Mouse (Mus musculus): ENCODE measurements around the gene Galnt18.

Galnt18 gene

GRCm38 (mm10) chr7:111714639-111715360 is 65.0 kb downstream of the Galnt18 start:
- no peak for DNase-seq (ENCODE audit: low read depth, low spot score)

DNA sequence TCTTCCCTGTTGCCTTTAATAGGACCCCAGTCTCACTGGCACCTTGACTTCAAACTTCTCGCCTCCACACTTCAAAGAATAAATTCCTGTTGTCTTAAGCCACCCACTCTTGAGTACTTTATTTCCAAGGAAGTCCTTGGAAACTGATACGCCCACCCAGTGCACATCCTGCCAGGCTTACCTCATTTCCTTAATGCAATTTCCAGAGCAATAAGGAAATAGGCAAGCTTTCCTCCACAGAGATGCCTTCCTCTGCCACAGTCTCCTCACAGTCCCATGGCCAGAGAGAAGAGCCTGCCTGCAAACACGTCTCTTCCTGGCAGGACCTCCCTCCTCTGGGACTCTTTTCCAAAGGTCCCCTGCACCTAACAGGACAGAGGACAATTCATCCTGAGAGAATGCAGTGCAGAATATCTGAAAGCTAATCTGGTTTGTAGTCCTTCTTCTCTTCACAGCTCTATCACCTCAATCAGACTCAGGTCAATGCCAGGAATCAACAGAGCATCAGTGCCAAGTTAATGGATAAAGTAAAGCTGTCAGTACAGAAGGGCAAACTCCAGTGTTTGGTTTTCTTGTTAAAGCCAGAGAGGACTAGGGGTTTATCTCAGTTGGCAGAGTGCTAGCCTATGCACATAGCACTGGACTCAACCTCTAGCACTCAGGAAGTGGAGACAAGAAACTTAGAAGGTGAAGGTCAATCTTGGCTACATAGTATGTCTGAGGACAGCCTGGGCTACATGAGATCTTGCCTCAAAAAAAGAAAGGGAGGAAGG is 65.8 kb downstream of the Galnt18 start:
- no peak for DNase-seq (ENCODE audit: low read depth, low spot score)

DNA sequence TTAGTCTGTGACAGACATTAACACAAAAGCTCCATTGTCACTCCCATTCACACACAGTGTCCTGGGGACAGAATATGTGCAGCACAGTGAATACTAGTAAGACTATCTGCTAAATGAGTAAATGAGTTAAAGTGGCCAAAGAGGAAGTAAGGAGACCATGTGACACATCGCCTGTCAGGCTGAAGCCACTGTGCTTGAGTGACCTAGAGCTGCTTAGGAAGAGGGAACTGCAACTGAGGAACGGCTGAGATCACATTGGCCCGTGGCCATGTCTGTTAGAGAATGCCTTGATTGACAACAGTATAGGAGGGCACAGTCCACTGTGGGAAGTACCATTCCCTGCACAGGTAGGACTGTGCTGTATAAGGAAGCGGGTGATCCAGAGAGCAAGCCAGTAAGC is 67.0 kb downstream of the Galnt18 start:
- no peak for DNase-seq (ENCODE audit: low read depth, low spot score)

GRCm38 (mm10) chr7:111711045-111711808 is 68.5 kb downstream of the Galnt18 start:
- no peak for DNase-seq (ENCODE audit: low read depth, low spot score)

- no peak for DNase-seq (ENCODE audit: low read depth, low spot score)
Observed at GRCm38 (mm10) chr7:111710311-111710710, 69.5 kb downstream of the Galnt18 start.

DNA sequence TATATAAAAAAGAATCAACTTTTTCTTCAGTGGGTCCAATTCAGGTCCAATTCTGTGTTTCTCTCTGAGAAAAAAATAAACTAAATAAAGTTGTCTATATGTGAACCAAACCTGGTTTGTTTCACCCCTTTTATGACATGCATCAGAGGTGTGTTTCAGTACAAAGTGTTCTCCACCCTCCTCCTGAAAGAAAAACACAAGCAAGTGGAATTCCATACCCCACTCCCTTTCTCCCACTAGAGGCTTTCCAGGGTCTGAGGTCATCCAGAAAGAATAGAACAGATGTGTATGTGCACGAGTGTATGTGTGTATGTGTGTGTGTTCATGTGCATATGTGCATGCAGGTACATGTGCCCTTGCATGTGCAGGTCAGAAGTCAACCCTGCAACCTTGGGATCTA is 71.2 kb downstream of the Galnt18 start:
- no peak for DNase-seq (ENCODE audit: low read depth, low spot score)

DNA sequence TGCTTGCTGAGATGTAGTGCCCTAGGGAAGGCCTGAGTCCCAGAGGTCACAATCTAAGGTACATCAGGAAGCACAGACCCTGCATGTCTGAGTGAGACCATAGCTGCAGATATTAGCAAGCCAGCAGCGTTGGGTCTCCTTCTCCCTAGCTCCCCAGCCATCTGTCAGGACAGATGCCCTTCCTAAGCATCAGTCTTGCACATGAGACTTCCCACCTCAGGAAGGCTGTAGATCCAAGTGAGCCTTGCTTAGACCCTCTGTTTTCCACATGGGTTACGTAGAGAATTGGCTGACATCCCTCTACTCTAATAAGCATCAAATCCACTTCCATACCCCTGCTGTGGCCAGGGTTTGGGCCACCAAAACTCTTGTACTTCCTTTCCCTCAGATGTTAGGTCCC is 76.8 kb downstream of the Galnt18 start:
- DNase-seq (ENCODE audit: low read depth, low spot score) = no peak

DNA sequence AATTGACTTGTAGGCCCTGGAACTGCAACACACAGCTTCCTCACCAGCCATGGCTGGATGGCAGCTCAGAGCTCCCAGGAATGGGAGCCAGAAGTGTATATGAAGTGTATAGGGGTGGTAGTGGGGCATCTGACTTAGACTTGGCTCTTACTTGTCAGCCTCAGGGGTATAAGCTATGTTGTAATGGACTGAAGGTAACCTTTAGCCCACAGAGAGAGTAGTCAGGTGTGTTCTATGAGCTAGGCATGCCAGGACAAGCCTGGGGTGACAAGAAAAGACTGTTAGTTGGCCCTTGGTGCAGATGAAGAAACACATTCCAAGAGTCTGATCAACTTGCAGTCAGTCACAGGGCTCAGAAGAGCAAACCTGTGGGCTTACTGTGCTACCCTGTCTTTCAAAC is 78.0 kb downstream of the Galnt18 start:
- DNase-seq (ENCODE audit: low read depth, low spot score) = no peak

- DNase-seq (ENCODE audit: low read depth, low spot score) = no peak
Observed at GRCm38 (mm10) chr7:111699446-111699845, 80.3 kb downstream of the Galnt18 start.

DNA sequence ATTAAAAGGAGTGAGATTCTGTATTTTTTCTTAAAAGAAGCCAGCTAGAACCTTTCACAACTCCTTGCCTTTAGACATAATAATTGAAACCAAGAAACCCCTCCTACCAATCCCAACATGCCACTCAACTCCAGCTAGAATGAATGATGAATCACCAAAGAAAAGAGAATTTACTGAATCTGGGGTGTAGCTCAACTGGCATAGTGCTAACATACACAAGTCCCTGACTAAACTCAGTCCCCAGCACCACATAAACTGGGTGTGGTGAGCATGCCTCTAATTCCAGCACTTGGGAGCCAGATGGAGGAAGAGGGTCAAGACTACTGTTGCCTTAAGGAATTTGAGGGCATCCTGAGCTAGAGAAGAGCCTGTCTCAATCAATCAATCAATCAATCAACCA is 83.6 kb downstream of the Galnt18 start:
- no peak for DNase-seq (ENCODE audit: low read depth, low spot score)

GRCm38 (mm10) chr7:111694312-111694711 is 85.5 kb downstream of the Galnt18 start:
- DNase-seq (ENCODE audit: low read depth, low spot score) = no peak

- DNase-seq (ENCODE audit: low read depth, low spot score) = no peak
Observed at GRCm38 (mm10) chr7:111692641-111693261, 87.0 kb downstream of the Galnt18 start.

DNA sequence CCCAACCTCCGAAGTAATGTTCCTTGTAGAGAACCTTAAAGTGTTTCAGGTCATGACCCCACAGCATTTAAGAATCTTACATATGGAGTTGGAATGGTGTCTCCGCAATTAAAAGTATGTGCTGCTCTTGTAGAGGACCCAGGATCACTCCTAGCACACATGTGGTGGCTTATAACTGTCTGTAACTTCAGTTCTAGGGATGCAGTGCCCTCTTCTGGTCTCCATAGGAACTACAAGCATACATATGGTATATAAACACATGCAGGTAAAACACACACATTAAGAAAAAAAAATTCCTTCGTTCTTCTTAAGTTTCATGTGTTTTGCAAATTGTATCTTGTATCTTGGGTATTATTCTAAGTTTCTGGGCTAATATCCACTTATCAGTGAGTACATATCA is 99.7 kb downstream of the Galnt18 start:
- DNase-seq (ENCODE audit: low read depth, low spot score) = no peak

DNA sequence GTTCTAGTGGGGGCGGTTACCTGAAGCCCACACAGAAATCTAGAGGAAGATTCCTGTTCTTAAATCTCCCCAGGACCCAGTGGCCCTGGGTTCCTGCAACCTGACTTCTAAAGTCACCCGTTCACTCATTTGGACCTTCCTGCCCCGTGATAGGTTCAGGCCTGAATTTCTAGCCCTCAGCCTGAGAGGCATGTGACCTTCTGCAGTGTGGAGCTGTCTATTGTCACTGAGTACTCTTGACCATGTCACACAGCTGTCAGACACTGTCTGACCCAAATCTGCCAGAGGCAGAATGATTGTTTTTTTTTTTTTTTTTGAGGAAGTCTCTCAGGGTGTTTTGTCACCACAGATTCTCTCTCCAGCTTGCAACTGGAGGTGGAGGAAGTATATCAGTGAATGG is 103.3 kb downstream of the Galnt18 start:
- no peak for DNase-seq (ENCODE audit: low read depth, low spot score)

GRCm38 (mm10) chr7:111672467-111672866 is 107.3 kb downstream of the Galnt18 start:
- no peak for DNase-seq (ENCODE audit: low read depth, low spot score)

- DNase-seq (ENCODE audit: low read depth, low spot score) = no peak
Observed at GRCm38 (mm10) chr7:111663139-111664073, 116.4 kb downstream of the Galnt18 start.

- DNase-seq (ENCODE audit: low read depth, low spot score) = no peak
Observed at GRCm38 (mm10) chr7:111658579-111658978, 121.2 kb downstream of the Galnt18 start.

GRCm38 (mm10) chr7:111655002-111655401 is 124.8 kb downstream of the Galnt18 start:
- DNase-seq (ENCODE audit: low read depth, low spot score) = no peak

DNA sequence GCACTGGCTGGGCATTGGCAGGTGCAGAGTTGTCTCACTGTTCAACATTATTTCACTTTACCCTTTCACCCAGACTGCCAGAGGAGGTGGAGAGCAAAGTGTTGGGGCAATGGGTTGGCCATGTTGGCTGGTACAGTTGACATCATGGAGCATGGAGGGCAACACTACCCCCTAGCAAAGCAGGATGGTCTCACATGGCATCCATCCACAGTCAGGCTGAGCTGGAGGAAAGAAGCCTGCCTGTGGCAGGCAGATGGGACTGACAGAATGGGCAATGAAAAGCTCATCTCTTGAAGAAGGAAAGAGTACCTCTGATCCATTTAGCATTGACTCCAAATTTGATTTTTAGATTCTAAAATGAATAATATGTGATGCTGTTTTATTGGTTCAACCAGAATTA is 125.3 kb downstream of the Galnt18 start:
- DNase-seq (ENCODE audit: low read depth, low spot score) = no peak

GRCm38 (mm10) chr7:111644362-111644761 is 135.4 kb downstream of the Galnt18 start:
- DNase-seq (ENCODE audit: low read depth, low spot score) = no peak

DNA sequence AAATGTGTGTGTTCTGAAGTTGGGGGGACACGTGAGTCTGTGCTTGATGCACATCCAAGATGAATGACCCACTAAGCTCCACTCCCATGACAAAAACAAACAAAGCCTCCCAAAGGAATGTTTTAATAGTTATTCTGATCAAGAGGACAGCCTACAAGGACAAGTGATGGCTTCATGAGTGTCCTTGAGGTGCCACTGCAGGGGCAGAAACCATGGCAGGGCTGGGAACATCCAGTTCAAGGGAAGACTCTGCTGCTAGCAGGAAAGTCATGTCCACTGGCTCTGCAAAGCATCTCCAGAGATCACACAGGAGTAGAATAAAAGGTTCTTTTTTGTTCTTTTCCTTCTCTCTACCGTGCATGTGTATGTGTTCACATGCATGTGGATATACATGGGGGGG is 140.9 kb downstream of the Galnt18 start:
- DNase-seq (ENCODE audit: low read depth, low spot score) = no peak
